Mouse (Mus musculus): Measurements from ENCODE around the gene Agmo.

Agmo gene

DNA sequence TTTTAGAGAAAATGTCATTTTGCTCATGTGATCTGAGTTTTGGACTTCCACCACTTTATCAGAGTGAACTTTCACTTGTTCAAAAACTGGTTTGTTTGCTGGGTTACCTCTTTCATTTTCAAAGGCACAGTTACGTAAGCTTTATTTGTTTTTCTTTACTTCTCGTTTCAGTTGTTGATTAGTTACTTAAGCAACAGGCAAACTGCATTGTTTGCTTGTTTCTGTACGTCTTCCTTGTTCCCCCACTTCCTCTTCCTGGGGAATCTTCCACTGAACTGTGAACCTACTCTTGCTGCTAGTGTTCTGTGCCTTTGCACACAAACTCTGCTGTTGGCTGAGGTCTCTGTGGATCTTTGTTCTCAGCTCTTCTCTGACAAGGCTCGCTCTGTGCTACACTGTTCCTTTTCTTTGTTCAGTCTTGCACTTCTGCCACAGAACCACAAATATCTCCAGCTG, at the start of gene Agmo:
Gene Agmo (plus strand): TSS at position 76 of the 456 bp plus-strand sequence.
- DNase-seq, result peak; percentile 3 to 5

DNA sequence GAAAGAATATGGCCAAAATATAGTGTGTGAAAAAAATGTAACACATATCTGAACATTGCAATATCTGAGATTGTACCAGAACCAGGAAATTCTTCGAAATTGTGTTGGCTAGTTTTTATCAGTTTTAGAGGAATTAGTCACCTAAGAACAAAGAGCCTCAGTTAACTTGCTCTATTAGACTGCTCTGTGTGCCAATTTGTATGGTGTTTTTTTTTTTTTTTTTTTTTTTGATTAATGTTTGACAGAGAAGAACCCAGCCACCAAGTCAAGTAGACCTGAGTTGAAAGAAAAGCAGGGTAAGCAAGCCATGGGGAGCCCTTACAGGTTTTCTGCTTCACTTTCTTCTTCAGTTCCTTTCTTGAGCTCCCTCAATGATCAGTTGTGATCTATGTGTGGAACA, 10.3 kb upstream of the Agmo start:
- DNase-seq, result no peak

DNA sequence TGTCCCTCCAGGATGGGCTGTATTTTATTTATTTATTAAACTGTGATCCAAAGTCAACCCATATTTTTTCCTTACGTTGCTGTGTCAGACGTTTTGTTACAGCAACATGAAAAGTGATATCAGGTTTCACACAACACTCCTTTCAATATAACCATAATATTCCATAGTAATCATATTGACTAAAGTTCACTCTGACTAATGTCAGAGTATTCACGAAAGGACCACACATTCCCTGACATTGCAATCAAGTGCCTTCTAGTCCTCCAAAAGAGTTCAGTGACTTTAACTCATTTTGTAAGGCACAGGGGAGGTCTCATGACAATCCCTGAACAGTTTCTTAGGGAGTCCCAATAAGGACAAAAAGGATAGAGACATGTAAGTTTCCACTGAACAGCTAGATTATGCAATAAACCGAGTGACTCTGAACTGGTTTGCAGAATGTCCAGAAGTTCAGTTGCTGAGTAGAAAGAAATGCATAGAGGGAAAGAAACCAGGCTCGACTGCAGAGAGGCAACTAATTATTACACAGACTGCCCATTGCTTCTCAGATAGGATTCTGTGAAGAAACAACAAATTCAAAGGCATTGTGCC, 371 bp upstream of the Agmo start:
- peak in 1 of 2 experiments; percentile 1 for DNase-seq

DNA sequence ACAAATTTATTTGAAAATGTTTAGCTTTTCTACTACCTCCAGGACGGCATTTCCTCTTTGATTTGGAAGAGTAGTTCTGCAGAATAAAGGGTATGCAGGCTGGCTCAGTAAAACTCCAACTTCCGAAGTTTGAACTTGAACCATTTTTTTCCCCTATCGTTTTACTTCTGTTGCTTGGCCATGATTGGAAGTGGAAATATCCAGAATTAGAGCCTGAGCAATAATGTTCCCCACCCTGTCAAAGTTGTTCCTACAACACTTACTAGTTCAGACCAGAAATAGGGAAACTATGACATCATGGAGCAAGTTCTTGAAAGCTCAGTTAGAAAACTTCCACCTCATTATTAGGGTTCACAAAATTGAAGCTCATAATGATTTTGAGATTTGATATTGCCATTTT, 1.0 kb downstream of the Agmo start:
- no peak for DNase-seq

DNA sequence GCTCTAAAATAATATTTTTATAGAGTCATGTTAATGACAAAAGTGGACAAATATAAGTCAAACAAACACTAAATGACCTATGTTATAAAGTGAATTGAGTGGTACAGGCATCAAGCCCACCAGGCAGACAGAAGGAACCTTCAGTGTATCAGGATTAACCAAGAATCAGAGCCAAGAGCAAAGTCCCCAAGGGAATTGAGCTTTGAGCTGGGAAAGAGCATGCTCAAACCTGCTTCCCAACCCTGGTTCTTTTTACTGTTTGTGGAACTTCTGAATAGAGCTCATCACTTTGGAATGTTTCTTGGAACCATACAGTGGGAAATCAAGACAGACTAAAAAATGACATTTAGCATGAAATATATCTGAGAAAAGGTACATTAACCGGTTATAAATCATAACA, 3.4 kb downstream of the Agmo start:
- no peak for DNase-seq

DNA sequence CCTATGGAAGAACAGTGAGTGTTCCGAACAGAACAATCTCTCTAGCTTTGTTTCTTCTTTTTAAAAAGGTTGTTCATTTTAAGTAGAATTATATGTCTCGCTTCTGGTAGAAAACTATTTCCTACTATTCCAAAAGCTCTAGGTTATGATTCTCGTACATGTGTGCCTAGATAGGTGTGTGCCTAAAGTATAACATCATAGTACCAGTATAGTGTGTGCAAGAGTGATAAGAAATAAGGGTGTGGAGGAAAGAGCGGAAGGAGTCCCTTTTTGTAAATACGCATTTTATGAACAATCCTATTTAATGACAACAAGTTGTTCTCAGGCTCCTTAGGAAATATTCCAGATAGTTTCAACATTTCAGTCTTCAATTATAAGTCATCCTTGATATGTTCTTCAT, 10.2 kb downstream of the Agmo start:
- no peak for DNase-seq

DNA sequence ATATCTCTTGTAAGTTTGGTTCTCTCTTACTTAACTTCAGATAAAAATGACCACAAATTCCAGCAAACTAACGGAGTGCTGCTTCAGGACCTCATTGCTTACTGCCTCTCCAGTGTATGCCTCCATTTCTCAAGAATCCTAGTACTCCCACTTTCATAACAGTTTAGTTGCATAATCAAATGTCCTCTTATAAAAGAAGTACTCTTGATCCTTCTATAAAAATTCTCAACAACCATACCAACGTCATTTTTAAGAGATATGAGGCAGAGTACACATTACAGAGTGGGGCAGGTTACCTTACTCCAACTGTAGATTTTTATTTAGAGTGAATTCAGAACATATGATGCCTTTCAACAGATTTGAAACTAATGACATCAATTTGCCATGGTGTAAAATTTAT, 15.7 kb downstream of the Agmo start:
- no peak for DNase-seq

DNA sequence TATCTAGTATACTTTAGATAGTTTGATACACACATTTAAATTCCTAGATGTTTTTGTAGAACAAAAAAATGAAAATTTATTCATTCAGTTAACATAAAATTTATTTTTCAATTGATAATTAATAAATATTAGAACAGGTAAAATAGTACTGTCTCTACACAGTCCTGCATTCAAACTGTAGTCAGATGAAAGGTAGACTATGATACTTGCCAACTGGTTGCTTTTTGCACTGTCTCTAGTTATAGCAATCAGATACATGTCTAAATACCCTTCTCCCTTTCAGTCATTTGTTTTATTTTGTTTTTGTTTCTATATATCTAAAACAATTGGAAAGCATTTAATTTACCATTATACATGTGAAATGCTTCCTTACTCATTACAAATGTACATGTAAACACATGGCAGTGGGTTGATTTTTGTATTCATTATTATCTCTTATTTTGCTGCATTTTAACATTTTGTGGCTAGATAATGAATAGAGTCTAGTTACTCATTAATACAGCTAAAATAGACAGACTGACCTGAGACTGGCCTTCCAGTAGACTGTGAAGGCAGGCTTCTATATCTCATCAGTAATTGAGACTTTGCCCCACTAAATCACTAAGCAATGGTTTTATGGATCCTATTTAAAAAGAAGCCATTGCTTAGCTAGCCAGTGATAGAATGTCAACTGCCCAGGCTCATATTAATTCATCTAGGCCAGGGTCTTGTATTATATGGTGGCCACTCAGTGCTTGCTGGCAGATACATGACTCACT, 18.5 kb downstream of the Agmo start:
- DNase-seq, result no peak

DNA sequence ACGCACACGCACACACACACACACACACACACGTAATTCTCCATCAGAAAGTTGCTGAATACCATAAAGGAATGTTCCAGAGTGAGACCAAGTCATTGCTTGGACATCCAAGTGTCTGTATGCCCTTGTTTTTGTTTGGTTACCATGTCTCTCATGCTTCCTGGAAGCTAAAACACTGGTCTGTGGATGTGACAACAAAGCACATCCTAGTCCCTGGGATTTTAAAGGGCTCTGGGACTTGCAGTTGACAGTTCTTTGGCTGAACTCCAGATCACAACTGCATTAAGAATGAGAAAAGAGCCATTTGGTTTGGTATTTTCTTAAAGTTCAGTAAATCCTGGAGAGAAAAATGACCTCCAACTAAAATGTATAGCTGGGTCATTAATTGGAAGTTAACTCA, 22.2 kb downstream of the Agmo start:
- no peak for DNase-seq

DNA sequence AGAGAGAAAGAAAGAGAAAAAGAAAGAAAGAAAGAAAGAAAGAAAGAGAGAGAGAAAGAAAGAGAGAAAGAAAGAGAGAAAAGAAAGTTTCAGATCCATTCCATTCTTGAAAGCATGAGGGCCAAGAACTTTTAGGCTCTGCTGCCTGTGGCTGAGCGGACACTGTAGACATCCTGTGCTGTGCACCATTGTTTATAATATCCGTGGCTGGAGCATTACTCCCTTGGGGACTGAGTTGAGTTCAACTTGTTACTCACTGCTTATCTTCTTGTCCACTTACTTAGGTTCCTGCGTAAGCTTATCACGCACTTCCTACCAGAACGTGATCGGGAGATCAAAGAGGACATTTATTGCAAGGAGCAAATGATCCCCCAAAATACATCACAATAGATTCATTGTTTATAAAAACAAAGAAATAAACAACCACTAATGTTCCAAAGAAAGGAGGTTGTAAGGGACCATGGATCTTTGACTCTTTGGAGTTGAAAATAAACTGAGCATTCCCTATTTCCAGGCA, 27.3 kb downstream of the Agmo start:
- DNase-seq, result no peak

DNA sequence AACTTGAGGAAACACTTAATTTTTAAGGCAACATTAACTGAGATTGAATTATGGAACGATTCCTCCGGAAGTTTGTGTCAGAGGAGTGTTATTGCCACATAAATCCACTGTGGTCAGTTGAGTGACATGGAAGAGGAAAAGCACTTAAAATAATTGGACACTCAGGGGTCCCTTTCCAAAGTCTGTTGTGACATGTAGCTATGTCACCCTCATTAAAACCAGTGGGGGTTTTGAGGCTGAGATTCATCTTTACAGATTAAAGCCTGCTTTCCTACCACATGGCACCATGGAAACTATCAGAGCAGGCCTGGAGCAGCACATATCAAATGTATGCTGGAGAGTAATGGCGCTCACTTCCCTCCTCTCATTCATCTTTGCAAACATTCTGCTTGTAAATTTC, 31.2 kb downstream of the Agmo start:
- DNase-seq, result no peak

DNA sequence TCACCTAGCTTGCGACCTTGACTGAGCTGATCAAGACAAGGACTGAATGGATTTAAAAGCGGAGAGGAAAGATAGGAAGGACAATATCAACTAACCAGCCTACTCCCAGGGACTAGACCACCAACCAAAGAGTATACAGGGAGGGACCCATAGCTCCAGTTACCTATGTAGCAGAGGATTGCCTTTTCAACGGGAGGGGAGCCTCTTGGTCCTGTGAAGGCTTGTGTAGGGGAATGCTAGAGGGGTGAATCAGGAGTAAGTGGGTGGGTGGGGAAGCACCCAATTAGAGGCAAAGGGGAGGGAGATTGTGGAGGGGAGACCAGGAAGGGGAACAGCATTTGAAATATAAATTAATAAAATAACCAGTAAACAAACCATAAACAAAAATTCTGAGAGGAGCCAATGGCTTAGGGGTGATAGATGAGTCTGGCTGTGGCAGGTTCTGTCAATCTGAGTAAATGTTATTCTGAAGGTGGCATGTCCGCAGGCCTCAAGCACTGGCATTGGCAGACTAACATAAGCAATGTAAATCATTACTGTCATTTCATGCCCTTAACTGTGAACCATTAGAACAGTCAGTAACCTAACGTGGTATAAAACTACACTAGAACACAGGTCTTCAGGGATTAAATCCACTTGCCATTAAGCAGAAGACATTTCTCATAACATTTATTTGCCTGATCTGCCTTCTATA, 32.7 kb downstream of the Agmo start:
- DNase-seq, result no peak

DNA sequence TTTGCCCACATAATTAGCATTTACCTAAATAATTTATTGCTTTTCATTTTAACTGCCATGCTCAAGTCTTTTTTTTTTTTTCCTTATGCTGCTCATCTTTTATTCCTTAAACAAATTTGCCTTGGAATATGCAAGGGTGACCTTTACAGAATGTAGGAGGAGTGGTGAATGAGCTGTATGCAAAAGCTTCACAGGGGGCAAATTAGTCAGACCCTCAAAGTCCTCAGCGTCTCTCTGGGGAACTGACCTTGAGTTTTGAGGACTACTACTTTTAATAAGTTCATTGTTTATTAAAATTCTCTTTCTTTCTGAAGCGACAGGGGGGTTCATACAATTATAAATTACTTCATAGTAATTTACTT, 33.2 kb downstream of the Agmo start:
- no peak for DNase-seq

DNA sequence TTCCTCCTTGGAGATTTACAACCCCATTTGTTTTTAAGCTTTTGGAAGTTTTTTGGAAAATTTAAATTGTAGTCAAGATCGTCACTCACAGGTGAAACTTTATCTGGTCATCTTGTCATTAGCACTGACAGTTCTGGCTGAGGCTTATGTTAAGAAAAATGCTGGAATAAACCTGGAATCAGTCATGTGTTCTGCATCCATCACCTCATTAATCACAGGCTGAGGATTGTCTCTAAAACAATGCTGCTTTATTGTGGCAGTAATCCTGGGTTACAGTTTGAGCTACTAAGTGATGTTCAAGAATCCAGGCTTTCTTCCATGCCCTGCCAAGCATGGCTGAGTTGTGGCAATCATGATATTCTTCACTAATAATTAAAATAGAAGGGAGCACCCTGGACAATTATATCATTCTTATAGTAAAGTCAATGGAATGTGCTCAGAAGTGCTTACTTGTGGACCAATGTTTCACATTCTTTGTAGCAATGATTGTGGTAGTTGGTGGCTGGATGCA, 65.6 kb downstream of the Agmo start:
- DNase-seq, result no peak

DNA sequence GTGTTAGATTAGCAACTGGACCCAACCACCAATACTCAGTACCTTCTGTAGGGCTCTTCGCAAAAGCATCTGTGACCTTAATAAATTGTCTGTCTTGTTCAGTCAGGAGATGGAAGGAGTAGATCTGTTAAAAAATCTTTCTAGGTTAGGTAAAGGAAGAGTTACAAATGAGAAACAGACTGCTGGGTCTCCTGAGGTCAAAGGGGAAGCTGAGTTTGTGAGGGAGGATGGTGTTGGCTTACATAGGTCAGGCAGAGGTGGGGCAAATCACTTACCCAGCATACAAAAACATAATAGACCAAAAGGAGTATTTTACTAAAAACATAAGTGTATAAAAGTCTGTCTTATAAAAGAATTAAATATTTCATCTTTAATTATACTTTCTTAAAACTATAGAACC, 69.3 kb downstream of the Agmo start:
- DNase-seq, result no peak

DNA sequence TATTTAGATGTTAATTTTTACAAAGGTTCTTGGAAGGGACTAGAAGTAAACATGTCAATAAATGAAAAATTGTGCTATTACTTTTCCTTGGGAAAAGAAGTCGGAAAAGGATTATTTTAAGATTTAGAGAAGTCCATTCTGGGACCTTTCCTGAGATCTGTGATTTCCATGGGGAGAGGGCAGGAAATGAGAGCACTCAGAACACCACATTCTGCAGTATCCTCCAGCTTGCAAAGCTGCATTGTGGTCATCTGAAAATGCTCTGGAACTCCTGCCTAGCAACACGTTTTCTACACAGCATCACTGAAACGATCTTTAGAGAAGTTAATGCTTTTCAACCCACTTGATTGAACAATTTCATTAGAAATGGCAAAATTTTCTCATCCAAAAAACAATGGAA, 81.4 kb downstream of the Agmo start:
- no peak for DNase-seq

DNA sequence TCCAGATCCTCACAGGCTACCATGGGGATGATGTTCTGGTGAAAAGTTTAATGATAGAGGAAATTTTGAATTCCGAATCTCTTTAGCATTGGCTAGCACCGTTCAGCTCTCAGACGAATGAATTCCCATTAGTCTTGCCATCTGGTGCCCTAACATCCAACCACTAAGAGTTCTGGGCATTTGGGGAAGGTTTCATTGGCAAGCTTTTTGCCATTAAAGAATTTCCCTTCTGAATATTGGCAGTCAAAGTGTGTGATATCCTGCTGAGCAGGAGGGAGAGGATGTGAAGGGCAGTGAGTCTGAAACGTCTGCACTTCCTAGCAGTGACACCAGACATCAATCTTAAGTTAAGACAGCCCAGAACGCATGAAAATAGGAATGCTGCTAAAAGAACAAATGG, 93.5 kb downstream of the Agmo start:
- DNase-seq, result no peak

DNA sequence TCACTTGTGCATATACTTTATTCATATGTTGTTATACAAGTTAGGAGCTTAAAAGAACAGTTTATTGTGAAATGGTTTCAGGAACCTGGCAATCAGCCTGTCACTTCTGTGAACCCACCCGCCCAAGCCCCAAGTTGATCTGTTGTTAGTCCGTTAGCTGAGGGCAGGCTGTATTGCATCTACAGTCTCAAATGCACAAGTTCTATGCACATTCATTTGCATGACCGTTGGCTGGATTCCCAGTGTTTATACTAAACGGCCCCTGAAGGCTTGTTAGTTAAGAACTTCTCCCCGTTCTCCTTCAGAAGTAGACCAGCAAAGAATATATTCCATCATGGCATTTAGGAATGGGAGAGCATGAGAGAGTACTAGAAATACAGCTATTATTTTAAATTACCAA, 102.8 kb downstream of the Agmo start:
- peak; percentile 16 to 23 for DNase-seq

DNA sequence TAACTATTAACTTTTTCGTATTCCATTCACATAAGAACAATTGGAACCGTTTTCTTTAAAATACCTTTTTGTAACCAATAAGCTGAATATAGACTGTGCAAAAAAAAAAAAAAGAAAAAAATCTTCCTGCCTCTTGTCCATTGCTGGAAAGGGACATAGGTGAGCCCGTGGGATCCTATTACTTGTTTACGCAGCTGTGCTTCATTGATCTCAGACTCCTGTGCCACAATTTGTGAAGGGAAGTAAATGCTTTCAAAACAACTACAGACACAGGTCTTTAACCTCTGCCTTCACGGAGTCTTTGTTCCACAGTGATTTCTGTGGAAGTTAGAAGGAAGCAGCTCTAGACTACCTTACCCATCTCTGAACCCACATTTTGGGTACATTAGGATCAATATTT, 104.3 kb downstream of the Agmo start:
- DNase-seq, result no peak

DNA sequence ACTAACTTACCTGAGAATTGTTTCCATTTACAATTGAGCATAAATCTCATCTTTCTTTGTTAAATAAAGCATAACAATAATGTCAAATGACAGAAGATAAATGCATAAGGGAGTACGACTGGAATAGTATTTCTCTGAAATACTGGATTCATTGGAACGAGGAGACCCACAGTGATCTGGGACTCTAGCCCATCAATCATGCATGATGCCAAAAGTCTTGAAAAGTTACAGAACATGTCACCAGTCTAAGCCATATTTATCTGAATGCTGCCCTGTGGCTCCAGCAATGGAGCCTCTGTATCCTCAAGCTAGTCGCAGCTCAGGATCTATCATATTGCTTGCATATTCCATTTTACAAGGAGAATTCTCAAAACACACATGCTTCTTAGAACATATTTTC, 150.9 kb downstream of the Agmo start:
- no peak for DNase-seq

DNA sequence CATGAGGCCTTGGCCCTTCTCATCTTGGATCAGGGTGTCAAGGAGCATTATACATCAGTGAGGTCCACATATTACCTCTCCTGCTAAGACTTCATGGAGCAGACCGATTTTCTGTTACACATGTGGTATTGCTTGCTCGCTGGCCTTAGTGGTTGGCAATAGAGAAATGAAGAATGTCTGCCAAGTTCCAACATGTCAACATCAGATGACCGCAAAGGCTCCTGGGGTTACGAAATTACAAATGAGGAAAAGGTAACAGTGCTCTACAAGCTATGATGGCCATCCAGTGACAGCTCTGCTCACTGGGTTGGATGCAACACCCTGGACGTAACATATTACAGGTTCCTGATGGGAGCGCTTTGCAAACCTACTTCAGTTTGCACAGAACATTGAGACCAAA, 161.1 kb downstream of the Agmo start:
- DNase-seq, result no peak

DNA sequence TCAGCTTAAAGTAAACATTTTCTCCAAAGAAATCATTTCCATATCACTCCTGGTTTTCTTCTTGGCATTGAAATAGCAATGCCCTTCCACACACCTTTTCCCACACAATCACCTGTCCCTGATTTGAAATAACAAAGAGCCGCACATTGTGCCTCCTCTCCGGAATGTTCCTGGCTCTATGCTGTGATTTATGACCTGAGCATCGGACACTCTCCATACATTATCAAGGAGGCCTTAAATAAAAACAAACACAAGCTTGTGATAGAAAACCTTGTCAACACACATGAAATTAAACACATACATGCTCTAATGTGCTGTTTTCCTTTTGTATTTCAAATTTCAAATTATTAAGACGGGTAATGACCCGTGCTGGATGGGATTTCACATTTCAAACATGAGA, 184.9 kb downstream of the Agmo start:
- DNase-seq, result no peak

DNA sequence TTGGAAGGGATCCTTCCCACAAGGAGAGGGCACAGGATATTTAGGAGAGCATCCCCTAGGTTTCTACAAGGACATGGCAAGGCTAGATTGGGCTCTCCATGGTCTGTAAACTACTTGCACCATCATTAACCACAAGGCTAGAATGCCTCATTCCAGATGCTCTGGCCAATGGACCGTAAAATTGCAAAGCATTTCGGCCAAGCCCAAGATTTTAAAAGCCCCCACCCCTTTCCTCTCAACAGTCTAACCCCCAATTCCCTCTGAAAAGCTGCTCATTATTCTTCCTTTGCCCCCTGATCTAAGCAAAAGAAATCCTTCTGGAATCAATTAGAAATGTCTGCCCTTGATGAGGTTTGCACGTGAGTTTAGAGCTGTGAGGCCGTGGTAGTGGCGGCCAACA, 185.3 kb downstream of the Agmo start:
- DNase-seq, result no peak

DNA sequence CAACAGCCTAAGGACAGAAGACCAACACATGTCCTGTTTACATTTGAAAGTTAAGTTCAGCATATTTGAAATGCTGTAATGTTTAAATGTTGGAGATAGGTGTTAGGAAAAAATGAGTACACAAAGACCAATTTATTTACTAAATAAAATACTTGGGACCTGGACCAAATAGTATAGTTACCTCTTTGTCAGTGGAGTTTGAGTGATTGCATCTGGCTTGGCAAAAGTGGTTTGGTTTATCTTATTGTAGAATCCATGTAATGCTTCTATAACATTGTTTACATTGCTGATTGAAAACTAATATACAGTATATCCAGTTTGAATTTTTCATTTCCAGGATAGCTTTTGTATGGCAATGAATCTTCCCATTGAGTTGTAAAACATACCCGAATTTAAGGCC, 193.0 kb downstream of the Agmo start:
- DNase-seq, result no peak
